Mouse (Mus musculus) CH12.LX (cell line): Measurements from ENCODE around the gene Alg1. TPM values are rescaled to one million over a fixed set of nuclear protein-coding genes. Genes with fewer than 3 reads are reported as not detected.

Experiments
- DNase-seq: peaks from one replicate; pipeline ENCODE4 v3.0.0-alpha.2; 2013; ENCODE audit errors: extremely low read depth
- H3K27ac ChIP-seq: 2 replicates; pipeline ENCODE4 v1.5.1; 2012; ENCODE audit warnings: low read depth, mild to moderate bottlenecking, control low read depth, moderate library complexity; ENCODE audit not compliant: insufficient read depth
- H3K27me3 ChIP-seq: replicated peaks from 2 replicates; pipeline ENCODE3; 2012; ENCODE audit warnings: inconsistent platforms
- H3K36me3 ChIP-seq, 2 experiments: replicated peaks in 1 of 2; 2 replicates each; pipeline versions ENCODE3 to v1.6.1; 2012; ENCODE audit warnings: inconsistent platforms in 1 of 2, low read length in 1 of 2, mild to moderate bottlenecking in 1 of 2, mixed read lengths in 1 of 2, moderate library complexity in 1 of 2; ENCODE audit not compliant: control insufficient read depth in 1 of 2, insufficient read depth in 1 of 2
- H3K4me1 ChIP-seq, 2 experiments: 2 replicates each; pipeline ENCODE4 v1.6.1; 2012; ENCODE audit warnings: inconsistent platforms in 1 of 2, moderate library complexity in 1 of 2; ENCODE audit not compliant: insufficient read depth in 2 of 2, control insufficient read depth in 1 of 2
- H3K4me2 ChIP-seq: 2 replicates; pipeline ENCODE4 v1.6.1; 2012; ENCODE audit warnings: low read depth, mild to moderate bottlenecking, control low read depth; ENCODE audit not compliant: poor library complexity, insufficient read depth, severe bottlenecking
- H3K4me3 ChIP-seq, 3 experiments: fragments of 150-350 bp in 1 of 3; sonication (generic) in 1 of 3; replicated peaks in 1 of 3; 2 replicates each; pipeline versions ENCODE3 to v1.5.1; 2011 to 2012; ENCODE audit warnings: low read depth in 2 of 3, low read length in 2 of 3, mild to moderate bottlenecking in 2 of 3, moderate library complexity in 2 of 3, control low read depth in 1 of 3, improper control_type of control experiment in 1 of 3, inconsistent platforms in 1 of 3, mixed read lengths in 1 of 3; ENCODE audit not compliant: poor library complexity in 1 of 3
- H3K79me2 ChIP-seq: replicated peaks from 2 replicates; pipeline ENCODE4 v1.6.1; 2012; ENCODE audit warnings: mild to moderate bottlenecking, moderate library complexity; ENCODE audit not compliant: control insufficient read depth, poor library complexity, insufficient read depth, severe bottlenecking; ENCODE audit errors: extremely low read depth
- H3K9ac ChIP-seq: 2 replicates; pipeline ENCODE4 v1.6.1; 2012; ENCODE audit warnings: low read depth, mild to moderate bottlenecking, control low read depth, moderate library complexity; ENCODE audit not compliant: insufficient read depth
- H3K9me3 ChIP-seq: replicated peaks from 2 replicates; pipeline ENCODE3; 2012; ENCODE audit warnings: low read length, inconsistent platforms, mixed read lengths
- BHLHE40 ChIP-seq: IDR thresholded peaks from 2 replicates; pipeline ENCODE4 v1.6.1; 2011; ENCODE audit warnings: mild to moderate bottlenecking, low read depth, low read length, improper control_type of control experiment
- CHD1 ChIP-seq: IDR thresholded peaks from 2 replicates; pipeline ENCODE4 v1.6.1; 2012; ENCODE audit warnings: low read depth, low read length, improper control_type of control experiment, inconsistent platforms
- CTCF ChIP-seq, 2 experiments: IDR thresholded peaks in 1 of 2; conservative IDR thresholded peaks in 1 of 2; 2 replicates each; pipeline ENCODE4 v1.5.1; 2011 to 2012; ENCODE audit warnings: low read depth in 2 of 2, low read length in 2 of 2, improper control_type of control experiment in 1 of 2, inconsistent platforms in 1 of 2, mild to moderate bottlenecking in 1 of 2, moderate library complexity in 1 of 2
- E2F4 ChIP-seq: IDR thresholded peaks from 2 replicates; pipeline ENCODE4 v1.6.1; 2011; ENCODE audit warnings: low read depth, low read length, improper control_type of control experiment; ENCODE audit not compliant: insufficient replicate concordance
- ELF1 ChIP-seq: IDR thresholded peaks from 2 replicates; pipeline ENCODE4 v1.6.1; 2014; ENCODE audit warnings: low read depth, mild to moderate bottlenecking, inconsistent platforms, low read length, improper control_type of control experiment
- ETS1 ChIP-seq: conservative IDR thresholded peaks from 2 replicates; pipeline ENCODE4 v1.6.1; 2012; ENCODE audit warnings: low read depth, mild to moderate bottlenecking, inconsistent platforms, low read length, improper control_type of control experiment, moderate library complexity
- HCFC1 ChIP-seq: IDR thresholded peaks from 2 replicates; pipeline ENCODE4 v1.6.1; 2012; ENCODE audit warnings: low read depth, mild to moderate bottlenecking, inconsistent platforms, low read length, improper control_type of control experiment
- JUN ChIP-seq: IDR thresholded peaks from 2 replicates; pipeline ENCODE4 v1.6.1; 2011; ENCODE audit warnings: low read depth, mild to moderate bottlenecking, low read length, improper control_type of control experiment, moderate library complexity; ENCODE audit not compliant: insufficient read depth
- JUND ChIP-seq: conservative IDR thresholded peaks from 2 replicates; pipeline ENCODE4 v1.6.1; 2011; ENCODE audit warnings: low read depth, low read length, improper control_type of control experiment
- KAT2A ChIP-seq: IDR thresholded peaks from 2 replicates; pipeline ENCODE4 v1.6.1; 2012; ENCODE audit warnings: low read length, improper control_type of control experiment, inconsistent platforms; ENCODE audit not compliant: insufficient replicate concordance
- MAX ChIP-seq: IDR thresholded peaks from 2 replicates; pipeline ENCODE4 v1.6.1; 2011; ENCODE audit warnings: low read length, improper control_type of control experiment
- MAZ ChIP-seq: IDR thresholded peaks from 2 replicates; pipeline ENCODE4 v1.6.1; 2012; ENCODE audit warnings: low read depth, mild to moderate bottlenecking, inconsistent platforms, low read length, improper control_type of control experiment, moderate library complexity
- MEF2A ChIP-seq: IDR thresholded peaks from 2 replicates; pipeline ENCODE4 v1.6.1; 2014; ENCODE audit warnings: low read depth, mild to moderate bottlenecking, inconsistent platforms, low read length, improper control_type of control experiment, borderline replicate concordance
- MXI1 ChIP-seq: IDR thresholded peaks from 2 replicates; pipeline ENCODE4 v1.6.1; 2011; ENCODE audit warnings: mild to moderate bottlenecking, low read depth, low read length, improper control_type of control experiment
- MYC ChIP-seq: IDR thresholded peaks from 2 replicates; pipeline ENCODE4 v1.6.1; 2011; ENCODE audit warnings: low read depth, mild to moderate bottlenecking, improper control_type of control experiment, low read length
- NRF1 ChIP-seq: IDR thresholded peaks from 2 replicates; pipeline ENCODE4 v1.6.1; 2014; ENCODE audit warnings: low read depth, mild to moderate bottlenecking, inconsistent platforms, low read length, improper control_type of control experiment, moderate library complexity
- PAX5 ChIP-seq: IDR thresholded peaks from 2 replicates; pipeline ENCODE4 v1.6.1; 2012; ENCODE audit warnings: low read length, inconsistent platforms, mixed read lengths
- POLR2A ChIP-seq: IDR thresholded peaks from 2 replicates; pipeline ENCODE4 v1.6.1; 2011; ENCODE audit warnings: low read depth, mild to moderate bottlenecking, improper control_type of control experiment, low read length
- POLR2AphosphoS2 ChIP-seq: IDR thresholded peaks from 2 replicates; pipeline ENCODE4 v1.6.1; 2011; ENCODE audit warnings: low read depth, low read length, improper control_type of control experiment
- RAD21 ChIP-seq: IDR thresholded peaks from 2 replicates; pipeline ENCODE4 v1.6.1; 2011; ENCODE audit warnings: low read depth, mild to moderate bottlenecking, low read length, improper control_type of control experiment, moderate library complexity
- SIN3A ChIP-seq: IDR thresholded peaks from 2 replicates; pipeline ENCODE4 v1.6.1; 2012; ENCODE audit warnings: low read length, improper control_type of control experiment, inconsistent platforms
- SMC3 ChIP-seq: IDR thresholded peaks from 2 replicates; pipeline ENCODE4 v1.6.1; 2011; ENCODE audit warnings: low read depth, low read length, improper control_type of control experiment
- TCF12 ChIP-seq: IDR thresholded peaks from 2 replicates; pipeline ENCODE4 v1.6.1; 2014; ENCODE audit warnings: low read depth, mild to moderate bottlenecking, inconsistent platforms, low read length, improper control_type of control experiment
- UBTF ChIP-seq: IDR thresholded peaks from 2 replicates; pipeline ENCODE4 v1.6.1; 2012; ENCODE audit warnings: low read depth, mild to moderate bottlenecking, inconsistent platforms, low read length, improper control_type of control experiment, moderate library complexity
- USF1 ChIP-seq: IDR thresholded peaks from 2 replicates; pipeline ENCODE4 v1.6.1; 2014; ENCODE audit warnings: low read depth, mild to moderate bottlenecking, inconsistent platforms, low read length, improper control_type of control experiment
- ZC3H11A ChIP-seq: IDR thresholded peaks from 2 replicates; pipeline ENCODE4 v1.6.1; 2012; ENCODE audit warnings: low read depth, mild to moderate bottlenecking, inconsistent platforms, low read length, improper control_type of control experiment
- ZKSCAN1 ChIP-seq: IDR thresholded peaks from 2 replicates; pipeline ENCODE4 v1.6.1; 2012; ENCODE audit warnings: low read depth, inconsistent platforms, low read length, improper control_type of control experiment, borderline replicate concordance
- ZNF384 ChIP-seq: IDR thresholded peaks from 2 replicates; pipeline ENCODE4 v1.6.1; 2012; ENCODE audit warnings: low read depth, low read length, improper control_type of control experiment, inconsistent platforms
- dilution Hi-C: fragments of 300-500 bp; cut with MboI; formaldehyde crosslinking; loops from 2 replicates; pipeline ENCODE4 v1.14.3; 2020; ENCODE audit warnings: low sequenced_read_pairs; ENCODE audit not compliant: extremely low pct_unique_long_range_greater_than_20kb, extremely low pct_ligation_motif_present
- in situ Hi-C: fragments of 300-500 bp; cut with MboI; formaldehyde crosslinking; loops from 3 replicates; pipeline ENCODE4 v1.14.3; 2019; ENCODE audit warnings: low sequenced_read_pairs, low pct_ligation_motif_present, low pct_unique_long_range_greater_than_20kb, mixed read lengths
- polyA plus RNA-seq: library from polyadenylated mRNA; unstranded; fragments of >175 nt; gene quantifications from 2 replicates; pipeline ENCODE4 v1.2.1, GENCODE M21; 2012; ENCODE audit warnings: low read depth; ENCODE audit not compliant: insufficient read length
- total RNA-seq, 2 experiments: library from RNA; depleted of rRNA; stranded (reverse); fragments of 300-350 nt in 1 of 2; fragments of >200 nt in 1 of 2; gene quantifications; 2 replicates each; pipeline ENCODE4 v1.2.3; 2012 to 2014

Gene Alg1
- total and polyA plus RNA-seq, 3 experiments, result 55.7 to 65.7 (median 63.5) TPM

- Histone ChIP-seq H3K27me3 (peaks cover 18% of the 10 kb centered on the region), H3K9ac (no peak overlapping the region), H3K27ac (no peak overlapping the region), H3K4me1 (peaks cover 2 to 20% of the 10 kb centered on the region in 2 experiments; a peak in 2 of 4 replicates), H3K79me2 (no peaks in the 10 kb centered on the region), H3K4me2 (no peak overlapping the region), H3K36me3 (no peaks in the 10 kb centered on the region), H3K9me3 (no peaks in the 10 kb centered on the region), H3K4me3 (no peak overlapping the region)
- no peak for TF ChIP-seq SMC3
- no peak for TF ChIP-seq PAX5
- no peak for TF ChIP-seq MAX
- TF ChIP-seq POLR2A, result no peak
- dilution Hi-C loops, result no loop called here
- in situ Hi-C loops, result no loop called here
- no peak for DNase-seq
Measured at GRCm38 (mm10) chr16:5184101-5184500, 49.3 kb upstream of the Alg1 start.

DNA sequence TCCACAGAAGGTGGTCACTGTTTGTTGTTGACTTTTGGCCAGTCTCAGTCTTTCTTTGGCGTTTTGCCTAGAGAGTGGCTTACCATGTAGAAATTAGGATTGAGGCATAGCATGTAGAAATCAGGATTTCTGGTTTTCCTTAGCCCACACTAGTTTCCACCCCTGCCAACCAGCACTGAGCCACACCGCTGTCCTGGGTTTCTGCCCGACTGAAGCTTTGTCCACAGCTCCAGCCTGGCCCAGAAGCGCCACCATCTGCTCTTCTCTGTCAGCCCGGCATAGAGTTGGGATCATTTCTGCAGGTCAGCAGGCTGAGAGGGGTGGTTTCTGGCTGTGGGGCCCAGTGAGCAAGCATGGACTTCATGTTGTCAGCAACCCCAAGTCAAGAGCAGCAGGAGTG lies 48.5 kb upstream of the Alg1 start:
- Histone ChIP-seq H3K9ac (no peak overlapping the region), H3K4me3 (no peak overlapping the region), H3K79me2 (no peaks in the 10 kb centered on the region), H3K9me3 (no peaks in the 10 kb centered on the region), H3K27ac (no peak overlapping the region), H3K4me2 (no peak overlapping the region), H3K36me3 (no peaks in the 10 kb centered on the region), H3K4me1 (peaks cover 0 to 20% of the 10 kb centered on the region in 2 experiments; a peak in 2 of 4 replicates), H3K27me3 (peaks cover 21% of the 10 kb centered on the region)
- no peak for TF ChIP-seq TCF12
- TF ChIP-seq POLR2A, result no peak
- TF ChIP-seq ZKSCAN1, result no peak
- TF ChIP-seq CTCF (conservative IDR thresholded peaks at IDR 0.05 in 1 of 2, IDR thresholded peaks at IDR 0.05 in 1 of 2; ENCODE audit: low read depth in 2 of 2, low read length in 2 of 2), result no peak
- TF ChIP-seq JUN, result no peak
- TF ChIP-seq KAT2A, result no peak
- no peak for TF ChIP-seq MYC
- TF ChIP-seq POLR2AphosphoS2, result no peak
- no peak for TF ChIP-seq E2F4
- no peak for TF ChIP-seq ZC3H11A
- TF ChIP-seq ELF1, result no peak
- no peak for TF ChIP-seq CHD1
- in situ Hi-C loops (no loop called here), dilution Hi-C loops (no loop called here)
- DNase-seq, result no peak

GRCm38 (mm10) chr16:5185691-5186090 lies 47.7 kb upstream of the Alg1 start:
- H3K4me2 ChIP-seq, result no peak overlapping the region
- no peak for DNase-seq
- no peak overlapping the region for H3K9ac ChIP-seq
- no peak overlapping the region for H3K4me3 ChIP-seq
- no peaks in the 10 kb centered on the region for H3K9me3 ChIP-seq
- H3K27me3 ChIP-seq, result peaks cover 18% of the 10 kb centered on the region
- H3K36me3 ChIP-seq, result no peaks in the 10 kb centered on the region
- in situ Hi-C loops, result no loop called here
- no peaks in the 10 kb centered on the region for H3K79me2 ChIP-seq
- H3K27ac ChIP-seq, result no peak overlapping the region
- peaks cover 0 to 20% of the 10 kb centered on the region in 2 experiments; a peak in 2 of 4 replicates for H3K4me1 ChIP-seq
- TF ChIP-seq KAT2A (no peak), USF1 (no peak), RAD21 (no peak), MEF2A (no peak), HCFC1 (no peak), UBTF (no peak), ZNF384 (no peak), BHLHE40 (no peak), MXI1 (no peak), MAZ (no peak), ETS1 (no peak), JUND (no peak), POLR2AphosphoS2 (no peak), SIN3A (no peak), NRF1 (no peak)
- dilution Hi-C loops, result no loop called here
